Mouse (Mus musculus) heart, postnatal 36 days (tissue): Measurements from ENCODE around the gene Prtn3. TPM values are rescaled to one million over a fixed set of nuclear protein-coding genes. Genes with fewer than 3 reads are reported as not detected.

Experiments used
- DNase-seq, 2 experiments: peaks; one replicate each; pipeline ENCODE4 v3.0.0; 2021 to 2022
- intact Hi-C: fragments of 180-260 bp; cut with DNase I; formaldehyde crosslinking; loops from one replicate; pipeline ENCODE4 v1.15.1; 2025
- total RNA-seq, 2 experiments: library from RNA; stranded (reverse); gene quantifications; 2 replicates each; pipeline ENCODE4 v1.2.3; 2021

Prtn3 gene
- not detected for total RNA-seq

DNA sequence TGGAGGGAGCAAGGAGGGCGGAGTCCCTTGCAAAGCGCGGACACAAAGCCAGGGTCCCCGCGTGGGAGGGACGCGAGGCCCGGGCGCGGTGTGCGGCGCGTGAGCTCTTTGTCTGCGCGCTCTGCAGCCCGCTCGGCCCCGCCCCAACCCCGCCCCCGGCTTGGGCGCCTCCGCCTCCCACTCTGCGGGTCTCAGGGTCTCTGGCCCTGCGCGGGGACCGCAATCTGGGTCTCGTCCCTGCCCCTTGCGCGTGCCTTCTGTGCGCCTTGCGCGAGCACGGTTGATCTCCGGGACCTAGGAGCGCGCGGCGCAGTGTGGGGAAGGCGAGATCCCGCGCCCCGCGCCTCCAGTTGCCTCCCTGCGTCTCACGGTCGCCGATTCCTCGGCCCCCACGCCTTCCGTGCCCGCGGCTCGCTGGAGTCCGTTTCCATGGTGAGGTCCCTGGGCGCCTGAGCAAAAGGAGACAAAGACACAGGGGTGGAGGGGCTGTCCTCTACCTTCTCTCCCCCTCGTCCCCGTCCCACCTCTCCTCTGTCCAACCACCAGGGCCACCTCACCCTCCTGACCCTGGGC is at the start of gene Prtn3, which contains the start of gene Plppr3:
Gene Prtn3, plus strand, starts transcription at position 187 of the 573 bp plus-strand sequence.
Gene Plppr3, minus strand, starts transcription at position 345 of the 573 bp plus-strand sequence.
- DNase-seq, result no peak
- intact Hi-C loops, result no loop called here

DNA sequence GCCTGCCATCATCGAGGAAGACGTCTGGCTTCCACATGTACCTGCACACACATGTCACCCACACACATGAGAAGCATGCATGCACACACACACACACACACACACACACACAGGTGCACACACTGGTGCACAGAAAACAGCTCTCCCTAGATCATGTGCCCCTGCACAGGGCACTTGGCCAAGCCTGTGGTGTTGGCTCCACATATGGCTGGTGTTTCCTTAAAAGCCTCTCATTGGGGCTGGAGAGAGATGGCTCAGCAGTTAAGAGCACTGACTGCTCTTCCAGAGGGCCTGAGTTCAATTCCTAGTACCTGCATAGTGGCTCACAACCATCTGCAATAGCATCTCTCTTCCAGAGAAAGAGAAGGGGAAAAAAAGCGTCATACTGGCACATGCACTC is 42.7 kb upstream of the Prtn3 start:
- DNase-seq, result no peak
- intact Hi-C loops, result no loop called here

- no peak for DNase-seq
Measured at GRCm38 (mm10) chr10:79832026-79832785, 42.1 kb upstream of the Prtn3 start.

GRCm38 (mm10) chr10:79832786-79833181 is 41.5 kb upstream of the Prtn3 start:
- no peak for DNase-seq
- intact Hi-C loops, result no loop called here

More at GRCm38 (mm10) chr10:79832026-79832785, 42.1 kb upstream of the Prtn3 start:
- intact Hi-C loops, result no loop called here

- peak; percentile 81 to 86 for DNase-seq
- intact Hi-C loops, result loop anchor here (1.0 to 2.0 kb wide), 4 partner anchors 48 to 123 kb away; no protein-coding TSS in a partner anchor
Measured at GRCm38 (mm10) chr10:79834769-79835398, 39.4 kb upstream of the Prtn3 start.

- no peak for DNase-seq
- intact Hi-C loops, result no loop called here
Measured at GRCm38 (mm10) chr10:79836918-79837317, 37.4 kb upstream of the Prtn3 start.

GRCm38 (mm10) chr10:79838151-79838550 is 36.1 kb upstream of the Prtn3 start:
- no peak for DNase-seq
- intact Hi-C loops, result no loop called here

DNA sequence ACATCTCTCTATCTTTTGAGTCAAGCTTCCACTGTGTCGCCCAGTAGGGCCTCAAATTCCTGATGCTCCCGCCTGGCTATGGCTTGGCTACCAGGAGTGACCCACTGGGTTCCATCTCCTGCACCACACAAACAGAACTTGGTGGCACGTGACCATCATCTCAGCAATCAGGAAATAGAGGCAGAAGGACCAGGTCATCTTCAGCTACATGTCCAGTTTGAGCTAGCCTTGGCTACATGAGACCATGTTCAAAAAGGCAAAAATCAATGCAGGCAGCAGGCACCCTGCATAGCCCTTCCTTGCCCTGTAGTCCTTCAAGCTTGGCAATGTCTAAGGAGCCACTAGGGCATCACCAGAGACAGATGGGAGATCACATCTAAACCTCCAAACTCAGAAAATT is 34.2 kb upstream of the Prtn3 start:
- DNase-seq, result no peak
- intact Hi-C loops, result loop anchor here (2.0 kb wide), 1 partner anchor 19 kb away; no protein-coding TSS in a partner anchor

DNA sequence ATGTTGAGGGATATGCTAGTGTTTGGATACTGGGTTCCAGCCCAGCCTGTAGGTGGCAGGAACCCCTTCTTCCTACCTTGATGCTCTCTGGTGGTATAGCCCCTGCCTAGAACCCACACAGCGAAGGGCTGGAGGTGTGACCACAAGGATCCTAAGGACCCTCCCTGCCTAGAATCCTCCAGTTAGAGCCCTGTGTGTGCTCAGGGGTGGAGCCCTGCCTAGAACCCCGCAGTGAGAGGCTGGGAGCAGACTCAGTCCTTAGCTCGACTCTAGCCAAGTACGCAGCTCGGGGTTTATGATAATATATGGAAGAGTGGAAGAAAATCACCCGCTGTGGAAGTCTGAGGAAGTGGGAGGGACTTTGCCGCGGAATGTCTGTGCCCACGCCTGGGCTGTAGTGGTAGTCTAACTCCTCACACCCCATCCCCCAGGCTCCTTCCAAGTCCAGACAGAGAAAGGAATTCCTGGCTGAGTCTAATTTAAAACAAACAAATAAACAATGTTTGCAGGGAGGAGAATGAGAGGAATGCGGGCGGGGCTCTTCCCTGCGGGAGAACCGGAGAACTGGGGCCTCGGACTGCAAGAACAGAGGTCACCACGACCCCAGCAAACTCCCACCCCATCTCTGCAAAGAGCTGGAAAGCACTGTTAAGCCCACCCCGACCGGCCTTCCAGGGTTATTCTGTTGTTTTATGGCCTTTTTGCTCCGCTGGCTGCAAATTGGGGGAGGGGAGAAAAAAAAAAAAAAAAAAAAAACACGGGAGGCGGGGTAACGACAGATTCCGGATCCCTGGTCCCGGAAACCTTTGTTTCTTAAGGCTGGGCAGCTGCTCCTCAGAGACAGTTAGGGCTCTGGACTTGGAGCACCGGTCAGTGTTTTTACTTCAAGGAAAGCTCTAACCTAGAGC is 33.4 kb upstream of the Prtn3 start:
- intact Hi-C loops, result loop anchor here (2.0 kb wide), 1 partner anchor 18 kb away; no protein-coding TSS in a partner anchor

DNA sequence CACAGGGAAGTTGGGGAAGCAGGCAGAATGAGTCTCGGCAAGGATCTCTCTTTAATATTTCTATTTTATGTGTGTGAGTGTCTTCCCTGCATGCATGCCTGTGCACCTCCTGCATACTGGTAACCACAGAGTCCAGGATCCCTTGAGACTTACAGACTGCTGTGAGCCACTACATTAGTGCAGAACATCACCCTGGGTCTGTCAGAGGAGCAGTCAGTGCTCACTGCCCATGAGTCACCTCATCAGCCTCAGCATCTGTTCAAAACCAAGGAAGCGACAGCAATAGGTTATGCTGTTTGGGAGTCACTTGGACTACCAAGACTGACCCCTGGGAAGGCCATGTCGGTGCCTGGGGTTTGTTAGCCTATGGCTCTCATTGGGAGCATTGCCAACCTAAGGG is 32.0 kb upstream of the Prtn3 start:
- no peak for DNase-seq
- intact Hi-C loops, result no loop called here

More for the DNA sequence above, 33.4 kb upstream of the Prtn3 start:
- DNase-seq, result peak; percentile 61 to 71

DNA sequence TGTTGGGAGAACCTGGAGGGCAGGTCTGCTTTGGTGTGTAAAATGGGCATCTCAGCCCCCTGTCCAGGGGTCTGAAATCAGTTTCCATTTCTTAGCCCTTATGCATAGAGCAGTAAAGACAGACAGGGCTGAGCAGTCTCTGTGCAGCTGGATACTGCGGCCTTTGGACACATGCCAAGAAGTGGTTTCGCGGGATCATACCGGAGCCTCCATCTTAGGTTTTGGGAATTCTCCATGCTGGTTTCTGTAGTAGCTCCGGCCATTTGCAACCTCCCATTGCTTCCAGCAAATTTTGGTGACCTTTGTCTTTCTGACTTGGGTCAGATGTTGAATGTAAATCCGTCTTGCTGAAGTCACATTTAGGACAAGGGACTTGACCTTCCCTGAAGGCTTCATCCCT is 30.8 kb upstream of the Prtn3 start:
- DNase-seq, result no peak
- intact Hi-C loops, result no loop called here

- intact Hi-C loops, result no loop called here
- no peak for DNase-seq
Measured at GRCm38 (mm10) chr10:79846553-79846952, 27.7 kb upstream of the Prtn3 start.

- DNase-seq, result no peak
- intact Hi-C loops, result no loop called here
Measured at GRCm38 (mm10) chr10:79849941-79850628, 24.2 kb upstream of the Prtn3 start.

DNA sequence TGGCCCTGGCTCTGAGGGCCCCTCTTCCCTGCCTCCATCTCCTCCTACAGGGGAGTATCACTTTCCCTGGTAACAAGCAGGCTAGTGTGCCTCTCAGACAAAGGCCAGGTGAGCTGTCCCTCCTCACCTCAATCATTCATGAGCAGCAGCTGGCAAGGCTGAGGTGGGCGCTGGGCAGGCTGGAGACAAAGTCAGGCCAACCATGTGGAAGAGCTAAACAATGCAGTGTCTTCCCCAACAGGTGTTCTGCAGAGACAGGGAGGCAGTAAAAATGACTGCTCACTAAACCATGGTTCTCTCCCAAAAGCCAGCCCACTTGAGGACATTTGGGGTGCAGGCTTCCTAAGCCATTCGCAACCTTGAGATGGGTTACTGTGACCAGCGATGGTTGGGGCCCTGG is 22.6 kb upstream of the Prtn3 start:
- DNase-seq, result no peak
- intact Hi-C loops, result no loop called here

DNA sequence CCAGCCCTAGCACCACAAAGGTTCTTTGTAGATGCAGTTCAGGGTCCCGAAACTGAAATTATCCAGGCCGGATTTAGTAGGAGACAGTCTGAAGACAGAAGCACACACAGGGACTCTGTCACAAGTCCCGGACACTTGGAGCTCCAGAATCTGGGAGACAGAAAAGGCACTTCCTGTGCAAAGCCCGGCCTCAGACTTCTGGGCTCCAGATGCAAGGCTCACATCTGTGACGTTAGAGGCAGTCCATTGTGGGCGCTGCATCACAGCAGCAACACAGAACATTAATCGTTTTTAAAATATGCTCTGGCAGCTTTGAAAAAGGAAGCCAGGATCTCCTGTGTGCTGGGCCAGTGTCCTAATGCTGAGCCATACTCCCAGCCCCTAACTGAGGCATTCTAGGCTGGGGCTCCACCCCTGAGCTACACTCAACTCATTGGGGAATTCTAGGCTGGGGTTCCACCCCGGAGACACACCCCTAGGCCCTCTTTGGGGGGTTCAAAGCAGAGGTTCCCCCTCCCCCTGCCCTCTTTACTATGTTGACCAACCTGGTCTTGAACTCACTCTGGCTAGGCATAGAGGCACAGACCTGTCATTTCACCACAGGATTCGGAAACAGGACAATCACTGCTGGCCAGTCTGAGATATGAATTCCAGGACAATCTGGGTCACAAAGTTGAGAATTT is 22.0 kb upstream of the Prtn3 start:
- peak; percentile 51 to 58 for DNase-seq

GRCm38 (mm10) chr10:79852827-79853226 is 21.4 kb upstream of the Prtn3 start:
- DNase-seq, result peak in 1 of 2 experiments; percentile 48
- intact Hi-C loops, result no loop called here

More for the DNA sequence above, 22.0 kb upstream of the Prtn3 start:
- intact Hi-C loops, result no loop called here

DNA sequence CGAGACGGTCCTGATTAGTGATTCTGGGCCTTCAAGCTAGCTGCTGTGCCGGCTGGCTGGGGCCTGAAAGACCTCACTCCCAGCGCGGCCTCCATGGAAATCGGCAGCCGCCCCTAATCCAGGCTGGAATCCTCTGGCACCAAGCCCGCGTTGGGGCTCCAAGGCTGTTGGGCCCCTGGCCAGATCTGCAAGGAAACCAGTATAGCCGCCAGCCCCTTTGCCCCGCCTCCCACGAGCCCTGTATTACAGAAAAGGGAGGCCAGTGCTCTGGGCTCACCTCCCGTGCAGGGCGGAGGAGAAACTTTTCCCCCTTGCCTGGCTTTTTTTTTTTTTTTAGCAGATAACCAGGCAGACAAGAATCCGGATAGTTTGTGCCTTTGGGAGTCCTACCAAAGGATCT is 20.9 kb upstream of the Prtn3 start:
- DNase-seq, result peak; percentile 95 to 98
- intact Hi-C loops, result no loop called here

DNA sequence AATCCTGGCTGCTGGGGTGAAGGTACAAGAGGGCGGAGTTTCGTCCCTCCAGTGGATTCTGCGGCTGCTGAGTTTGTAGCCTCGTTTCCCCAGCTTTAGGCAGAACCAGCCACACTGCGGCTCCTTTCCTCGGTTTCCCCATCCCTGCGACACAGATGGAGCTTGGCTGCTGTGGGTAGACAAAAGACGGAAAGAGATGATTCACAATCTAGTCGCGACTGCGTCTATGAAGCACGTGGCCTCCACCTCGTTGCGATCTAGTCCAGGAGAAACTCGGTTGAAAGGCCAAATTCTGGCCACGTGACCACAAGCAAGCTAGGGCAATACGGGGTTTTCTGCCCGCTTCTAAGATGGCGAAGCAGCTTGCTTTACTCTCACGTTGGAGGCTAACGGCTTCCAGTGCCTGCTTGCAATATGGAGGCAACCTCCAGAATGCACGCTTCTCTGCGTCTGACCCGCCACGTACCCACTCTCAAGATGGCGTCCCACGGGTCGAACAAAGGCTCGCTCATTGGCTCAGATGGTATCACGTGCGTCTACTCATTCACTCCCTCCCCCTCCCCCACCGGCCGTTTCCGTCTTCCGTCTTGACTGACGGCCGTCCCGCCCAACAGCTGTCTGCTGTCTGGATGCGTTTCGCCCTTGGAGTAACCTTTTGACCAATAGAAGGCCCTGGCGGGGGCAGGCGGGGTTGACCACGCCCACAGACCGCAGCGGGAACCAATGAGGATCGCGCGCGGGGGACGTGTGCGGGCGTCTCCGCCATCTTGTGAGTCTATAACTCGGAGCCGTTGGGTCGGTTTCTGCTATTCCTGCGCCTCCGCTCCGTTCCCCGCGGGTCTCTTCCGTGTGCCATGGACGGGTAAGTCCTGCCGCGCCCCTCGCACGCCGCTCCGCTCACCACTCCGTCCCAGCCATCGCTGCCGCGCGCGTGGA is 20.1 kb upstream of the Prtn3 start, which contains the start of gene Ptbp1:
Gene Ptbp1, plus strand, starts transcription at position 568 of the 936 bp plus-strand sequence.
- peak; percentile 96 to 97 for DNase-seq
- intact Hi-C loops, result no loop called here
